ENCODE assay signal across 15 mouse cellular contexts in genomic region chr7:29540631-29541030, GRCm38 (mm10).
"Had no signal": no experiment of that assay in that cellular context is flagged by ENCODE, and none has a peak within 500 bp of the region (broad histone marks: within the 10 kb centered on the region; RNA-seq: fewer than 3 reads in every experiment).

No protein-coding gene starts in this region.

- DNase-seq: kidney, adult 2 months; kidney, postnatal 25 days; liver, embryonic 13.5 days; lung, adult 18-20 months; lung, postnatal 4 days; right cerebral cortex, adult 18-20 months; spleen, adult 18-20 months; thymus, postnatal 36 days had no signal

- H3K27me3 ChIP-seq: limb, embryonic 15.5 days; liver, embryonic 13.5 days; midbrain, embryonic 15.5 days; neural tube, embryonic 13.5 days had no signal

- H3K4me3 ChIP-seq: left cerebral cortex, adult 2 months; limb, embryonic 15.5 days; liver, embryonic 13.5 days; midbrain, embryonic 10.5 days; midbrain, embryonic 15.5 days; neural tube, embryonic 13.5 days had no signal

- H3K36me3 ChIP-seq: limb, embryonic 15.5 days; liver, embryonic 13.5 days; midbrain, embryonic 10.5 days; midbrain, embryonic 15.5 days; neural tube, embryonic 13.5 days had no signal

- H3K9ac ChIP-seq: limb, embryonic 15.5 days; liver, embryonic 13.5 days; midbrain, embryonic 15.5 days; neural tube, embryonic 13.5 days had no signal

- H3K4me1 ChIP-seq: limb, embryonic 15.5 days; liver, embryonic 13.5 days; midbrain, embryonic 10.5 days; midbrain, embryonic 15.5 days; neural tube, embryonic 13.5 days had no signal

- H3K9me3 ChIP-seq: limb, embryonic 15.5 days; liver, embryonic 13.5 days; midbrain, embryonic 15.5 days had no signal

- H3K27ac ChIP-seq: left cerebral cortex, adult 2 months; limb, embryonic 15.5 days; liver, embryonic 13.5 days; midbrain, embryonic 10.5 days; midbrain, embryonic 15.5 days; neural tube, embryonic 13.5 days had no signal

- H3K4me2 ChIP-seq: limb, embryonic 15.5 days; liver, embryonic 13.5 days; midbrain, embryonic 15.5 days; neural tube, embryonic 13.5 days had no signal

- ATAC-seq: intestine, embryonic 16.5 days; lung, postnatal 0 days; midbrain, embryonic 15.5 days had no signal
